Mouse (Mus musculus): ENCODE measurements at regions not wholly inside any gene's neighbourhood (a gene's known extent, or its start where the extent isn't known, plus 50 kb on each side); places are given as distances from the start of the nearest gene placed in this dataset.

- ATAC-seq (replicated peaks; ENCODE audit: low read depth, poor library complexity, severe bottlenecking) = peak; percentile 91
Observed at GRCm38 (mm10) chr12:38928786-38929351, 149.7 kb downstream of the Etv1 start.

- no peak for ATAC-seq (replicated peaks; ENCODE audit: low read depth, poor library complexity, severe bottlenecking)
Observed at GRCm38 (mm10) chr12:38929644-38930043, 150.5 kb downstream of the Etv1 start.

GRCm38 (mm10) chr12:38931769-38932168, 152.6 kb downstream of the Etv1 start:
- peak; percentile 36; the same call in 1 of the 2 replicates for ATAC-seq (replicated peaks; ENCODE audit: low read depth, poor library complexity, severe bottlenecking)

- no peak for ATAC-seq (replicated peaks; ENCODE audit: low read depth, poor library complexity, severe bottlenecking)
Observed at GRCm38 (mm10) chr12:38959605-38960004, 180.4 kb downstream of the Etv1 start.

- ATAC-seq (replicated peaks; ENCODE audit: low read depth, poor library complexity, severe bottlenecking) = no peak
Observed at GRCm38 (mm10) chr12:38962302-38962701, 183.1 kb downstream of the Etv1 start.

DNA sequence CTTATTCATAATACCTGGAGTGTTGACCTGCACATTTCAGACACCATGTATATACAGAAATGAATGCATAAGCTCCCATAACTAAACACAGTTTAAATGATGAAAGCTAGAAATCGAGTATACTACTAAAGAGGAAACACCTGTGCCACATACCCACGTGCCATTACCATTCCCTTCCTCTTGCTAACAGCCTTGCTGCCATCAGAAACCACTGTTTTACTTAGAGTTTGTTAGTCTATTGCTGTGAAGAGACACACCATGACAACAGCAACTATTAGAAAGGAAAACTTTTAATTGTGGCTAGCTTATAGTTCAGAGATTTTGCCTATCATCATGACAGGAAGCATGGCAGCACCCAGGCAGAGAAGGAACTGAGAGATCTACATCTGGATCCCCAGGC, 191.2 kb downstream of the Etv1 start:
- peak; percentile 93 for ATAC-seq (replicated peaks; ENCODE audit: low read depth, poor library complexity, severe bottlenecking)

DNA sequence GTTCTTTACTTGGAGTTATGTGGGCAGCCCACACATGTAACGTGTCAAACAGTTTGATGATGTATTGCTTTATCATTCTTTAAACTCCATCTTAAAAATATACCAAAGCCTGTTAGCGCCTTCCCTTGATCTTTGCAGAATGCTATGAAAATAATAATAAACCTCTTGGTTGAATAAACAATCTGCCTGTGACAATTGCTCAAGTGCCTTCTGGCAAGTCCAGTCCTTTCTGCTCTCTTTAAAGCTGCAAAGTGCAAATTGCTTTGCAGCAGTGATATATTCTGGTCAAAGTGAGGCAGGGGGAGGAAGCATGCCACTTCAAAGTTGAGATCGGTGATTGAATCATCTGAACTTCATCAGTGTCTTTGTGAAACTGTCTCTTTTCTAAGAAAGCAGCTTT, 193.0 kb downstream of the Etv1 start:
- ATAC-seq (replicated peaks; ENCODE audit: low read depth, poor library complexity, severe bottlenecking) = no peak

- ATAC-seq (replicated peaks; ENCODE audit: low read depth, poor library complexity, severe bottlenecking) = no peak
Observed at GRCm38 (mm10) chr12:38975508-38975907, 196.3 kb downstream of the Etv1 start.

DNA sequence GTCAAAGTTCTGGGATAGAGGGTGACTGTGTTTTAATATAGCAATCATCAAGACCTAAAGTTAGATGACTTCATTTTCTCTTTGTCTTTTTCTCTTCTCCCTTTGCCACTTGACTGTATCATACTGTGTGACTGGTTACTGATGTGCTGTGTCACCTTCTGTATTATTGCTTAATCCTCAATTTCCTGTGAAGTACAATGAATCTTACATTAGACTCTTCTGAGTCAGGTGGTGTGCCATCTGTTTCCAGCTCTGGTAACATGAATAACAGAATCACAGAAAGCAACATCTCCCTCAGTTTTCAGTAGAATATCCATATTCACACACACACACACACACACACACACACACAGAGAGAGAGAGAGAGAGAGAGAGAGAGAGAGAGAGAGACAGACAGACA, 203.2 kb downstream of the Etv1 start:
- ATAC-seq (replicated peaks; ENCODE audit: low read depth, poor library complexity, severe bottlenecking) = no peak

- no peak for ATAC-seq (replicated peaks; ENCODE audit: low read depth, poor library complexity, severe bottlenecking)
Observed at GRCm38 (mm10) chr12:38985909-38986308, 206.7 kb downstream of the Etv1 start.

GRCm38 (mm10) chr12:38986346-38986745, 207.2 kb downstream of the Etv1 start:
- ATAC-seq (replicated peaks; ENCODE audit: low read depth, poor library complexity, severe bottlenecking) = no peak

GRCm38 (mm10) chr12:38987277-38987676, 208.1 kb downstream of the Etv1 start:
- ATAC-seq (replicated peaks; ENCODE audit: low read depth, poor library complexity, severe bottlenecking) = no peak

GRCm38 (mm10) chr12:38987819-38988218, 208.6 kb downstream of the Etv1 start:
- no peak for ATAC-seq (replicated peaks; ENCODE audit: low read depth, poor library complexity, severe bottlenecking)

GRCm38 (mm10) chr12:39027179-39027578, 248.0 kb downstream of the Etv1 start:
- ATAC-seq (replicated peaks; ENCODE audit: low read depth, poor library complexity, severe bottlenecking) = no peak

DNA sequence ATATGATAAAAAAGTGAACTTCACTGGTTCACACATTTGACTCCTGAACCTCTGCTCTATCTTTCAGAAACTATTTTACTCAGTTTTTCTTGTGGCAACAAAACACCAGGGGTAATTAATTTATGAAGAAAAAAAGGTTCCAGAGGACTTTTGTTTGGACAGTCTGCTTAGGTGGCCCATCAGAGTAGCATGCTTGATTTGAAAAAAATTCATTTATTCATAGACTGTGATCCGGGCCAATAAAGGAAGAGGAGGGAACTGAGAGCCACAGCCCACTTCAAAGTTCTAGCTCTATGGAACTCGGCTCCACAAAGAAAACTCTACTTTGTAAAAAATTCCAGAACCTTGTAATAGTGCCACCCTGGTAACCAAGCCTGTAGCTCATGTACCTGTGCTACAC, 248.8 kb downstream of the Etv1 start:
- ATAC-seq (replicated peaks; ENCODE audit: low read depth, poor library complexity, severe bottlenecking) = no peak

DNA sequence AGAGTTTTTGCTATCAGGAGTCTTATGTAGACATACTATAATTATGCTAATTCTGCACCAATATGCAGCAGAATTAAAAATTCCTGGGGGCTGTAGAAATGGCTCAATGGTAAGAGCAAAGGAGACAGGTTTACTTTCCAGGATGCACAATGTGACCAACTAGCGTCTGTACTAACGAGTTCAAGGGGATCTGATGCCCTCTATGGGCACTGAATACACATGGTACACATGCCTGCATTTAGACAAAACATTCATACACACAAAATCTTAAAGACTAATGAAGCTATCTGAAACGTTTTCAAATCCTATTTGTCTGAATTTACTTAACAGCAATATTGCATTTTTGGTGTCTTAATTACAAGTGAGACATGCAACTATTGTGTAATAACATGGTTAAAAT, 254.8 kb downstream of the Etv1 start:
- ATAC-seq (replicated peaks; ENCODE audit: low read depth, poor library complexity, severe bottlenecking) = no peak

GRCm38 (mm10) chr12:39036466-39037037, 257.4 kb downstream of the Etv1 start:
- no peak for ATAC-seq (replicated peaks; ENCODE audit: low read depth, poor library complexity, severe bottlenecking)

DNA sequence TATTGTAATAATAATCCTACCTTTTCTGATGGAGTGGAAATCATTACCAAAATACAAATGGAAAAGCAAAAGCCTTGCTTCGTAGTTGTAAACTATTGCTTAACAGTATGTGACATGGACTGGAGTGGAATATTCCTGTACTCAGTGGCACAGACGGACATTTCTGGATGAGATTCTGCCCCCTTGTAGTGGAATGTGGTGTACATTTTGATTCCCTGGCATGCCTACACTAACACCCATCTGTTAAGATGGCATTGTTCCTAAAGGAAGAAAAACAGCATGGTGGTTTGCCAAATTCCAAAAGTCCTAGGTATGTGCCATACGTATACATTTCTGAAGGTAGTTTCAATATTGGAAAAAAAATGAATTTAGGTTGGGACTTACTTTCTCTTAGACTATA, 258.9 kb downstream of the Etv1 start:
- ATAC-seq (replicated peaks; ENCODE audit: low read depth, poor library complexity, severe bottlenecking) = no peak

- ATAC-seq (replicated peaks; ENCODE audit: low read depth, poor library complexity, severe bottlenecking) = no peak
Observed at GRCm38 (mm10) chr12:39038656-39039055, 259.5 kb downstream of the Etv1 start.

DNA sequence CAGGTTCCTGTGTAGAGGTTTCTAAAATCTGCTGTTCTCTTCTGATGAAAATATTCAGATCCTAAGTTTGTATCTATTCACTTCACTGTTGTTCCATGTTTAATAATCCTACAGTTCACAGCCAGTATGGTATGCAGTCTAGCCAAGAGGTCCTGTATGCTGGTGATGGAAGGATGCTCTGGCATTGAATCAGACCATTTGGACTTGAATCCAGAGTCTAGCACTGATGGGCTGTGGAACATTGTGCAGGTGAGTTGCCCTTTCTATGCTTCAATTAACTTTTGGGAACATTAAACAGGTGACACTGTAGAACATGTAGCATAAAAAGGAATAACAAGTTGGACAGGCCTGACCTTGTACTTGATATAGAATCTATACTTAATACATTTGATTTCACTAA, 267.9 kb downstream of the Etv1 start:
- no peak for ATAC-seq (replicated peaks; ENCODE audit: low read depth, poor library complexity, severe bottlenecking)

DNA sequence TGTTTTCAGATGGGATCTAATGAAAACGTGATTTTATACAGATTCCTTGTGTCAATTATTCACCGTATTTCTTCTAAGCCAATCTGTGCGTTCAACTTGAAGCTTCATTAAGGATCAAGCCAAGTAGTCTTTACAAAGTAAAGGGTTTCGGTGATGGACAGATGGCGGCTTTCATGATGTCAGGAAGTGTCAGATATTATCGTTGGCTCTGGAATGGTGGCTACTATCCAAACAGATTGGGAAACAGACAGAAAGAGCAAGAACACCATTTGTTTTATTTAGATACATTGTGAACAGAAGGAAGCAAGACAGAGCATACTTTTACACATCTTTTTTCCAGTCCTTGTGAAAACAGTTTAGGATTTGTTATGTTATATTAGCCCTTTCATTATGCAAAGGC, 269.3 kb downstream of the Etv1 start:
- no peak for ATAC-seq (replicated peaks; ENCODE audit: low read depth, poor library complexity, severe bottlenecking)

- 0 out of 2 replicates have a peak, but pooled peaks have one; percentile 54 for ATAC-seq (replicated peaks; ENCODE audit: low read depth, poor library complexity, severe bottlenecking)
Observed at GRCm38 (mm10) chr12:39048958-39049357, 269.8 kb downstream of the Etv1 start.
